Mouse (Mus musculus) brown adipose tissue, adult 24 weeks (tissue): ENCODE results near the gene Slc6a4. TPM values are rescaled to one million over a fixed set of nuclear protein-coding genes. Genes with fewer than 3 reads are reported as not detected.
"Not testable (repeated sequence)": the region's sequence is repeated elsewhere in the genome, so short reads cannot be mapped to it uniquely, and the experiment has no call there.

Experiments used
- H3K27ac ChIP-seq: fragments of 200-500 bp; replicated peaks from 2 replicates; pipeline ENCODE4 v1.5.1; 2012; ENCODE audit warnings: low read depth, mild to moderate bottlenecking, low read length
- H3K4me1 ChIP-seq: fragments of 200-500 bp; 2 replicates; pipeline ENCODE4 v1.6.1; 2012; ENCODE audit warnings: low read length, mixed read lengths; ENCODE audit not compliant: control insufficient read depth, insufficient read depth, insufficient read length
- H3K4me3 ChIP-seq: fragments of 200-500 bp; 2 replicates; pipeline ENCODE4 v1.5.1; 2012; ENCODE audit warnings: low read depth, mild to moderate bottlenecking, low read length, moderate library complexity; ENCODE audit not compliant: insufficient read depth
- polyA plus RNA-seq: library from polyadenylated mRNA; stranded (reverse); fragments of >200 nt; gene quantifications from 2 replicates; pipeline ENCODE4 v1.2.4, GENCODE M21; 2012; ENCODE audit not compliant: missing spikeins, insufficient read depth, insufficient read length

Slc6a4 gene
- polyA plus RNA-seq, 1 experiment, result not detected

- Histone ChIP-seq H3K4me3 (no peak overlapping the region), H3K27ac (no peak overlapping the region), H3K4me1 (no peaks in the 10 kb centered on the region)
Observed at GRCm38 (mm10) chr11:77068825-77069224, 70.4 kb downstream of the Slc6a4 start.

GRCm38 (mm10) chr11:77070721-77071120, 72.3 kb downstream of the Slc6a4 start:
- Histone ChIP-seq H3K4me1 (no peaks in the 10 kb centered on the region), H3K27ac (no peak overlapping the region)

GRCm38 (mm10) chr11:77077331-77077730, 78.9 kb downstream of the Slc6a4 start:
- H3K4me1 ChIP-seq, H3K27ac ChIP-seq: not testable (repeated sequence)

More at GRCm38 (mm10) chr11:77070721-77071120, 72.3 kb downstream of the Slc6a4 start:
- H3K4me3 ChIP-seq, result no peak overlapping the region

GRCm38 (mm10) chr11:77077792-77078191, 79.4 kb downstream of the Slc6a4 start:
- Histone ChIP-seq H3K4me3 (peak overlapping the region; percentile 89), H3K4me1 (peaks cover 2% of the 10 kb centered on the region; the same call in 1 of the 2 replicates), H3K27ac (peak overlapping the region; percentile 65; the same call in 1 of the 2 replicates)

More at GRCm38 (mm10) chr11:77077331-77077730, 78.9 kb downstream of the Slc6a4 start:
- H3K4me3 ChIP-seq, result peak overlapping the region; percentile 89

GRCm38 (mm10) chr11:77078273-77079134, 80.1 kb downstream of the Slc6a4 start, which contains the start of gene Nsrp1:
TSS of gene Nsrp1 (minus strand) at chr11:77078435.
- Histone ChIP-seq H3K4me3 (peak within 1 kb of the TSS; percentile 89), H3K4me1 (peaks cover 2% of the 10 kb centered on the region; the same call in 1 of the 2 replicates)

GRCm38 (mm10) chr11:77079361-77079760, 81.0 kb downstream of the Slc6a4 start:
- Histone ChIP-seq H3K27ac (no peak overlapping the region), H3K4me1 (peaks cover 2% of the 10 kb centered on the region; the same call in 1 of the 2 replicates), H3K4me3 (no peak overlapping the region)

More at GRCm38 (mm10) chr11:77078273-77079134, 80.1 kb downstream of the Slc6a4 start, which contains the start of gene Nsrp1:
- H3K27ac ChIP-seq, result peak within 1 kb of the TSS; percentile 88

Other genes with a start within 250 kb of the Slc6a4 start
- 40.1 and 44.5 TPM in 2 replicates for gene Gosr1, start 235.0 kb upstream of the Slc6a4 start, polyA plus RNA-seq
- gene Cpd, start 151.6 kb upstream of the Slc6a4 start, polyA plus RNA-seq, result 17.4 and 18.6 TPM in 2 replicates
- gene Tmigd1, start 96.4 kb upstream of the Slc6a4 start, polyA plus RNA-seq, result 1.4 and 1.5 TPM in 2 replicates
- gene Blmh, start 73.8 kb upstream of the Slc6a4 start, polyA plus RNA-seq, result 23.5 and 32.1 TPM in 2 replicates
- gene Nsrp1, start 79.8 kb downstream of the Slc6a4 start, polyA plus RNA-seq, result 10.3 and 12.1 TPM in 2 replicates
- gene Efcab5, start 190.4 kb downstream of the Slc6a4 start, polyA plus RNA-seq, result not detected in 2 replicates
- gene Ssh2, start 217.7 kb downstream of the Slc6a4 start, polyA plus RNA-seq, result 15.9 and 16.8 TPM in 2 replicates